Mouse (Mus musculus): Measurements from ENCODE around the gene AI597479.
A peak's percentile ranks its signal among the peaks of the same experiment; 100 is the strongest.

Gene AI597479

DNA sequence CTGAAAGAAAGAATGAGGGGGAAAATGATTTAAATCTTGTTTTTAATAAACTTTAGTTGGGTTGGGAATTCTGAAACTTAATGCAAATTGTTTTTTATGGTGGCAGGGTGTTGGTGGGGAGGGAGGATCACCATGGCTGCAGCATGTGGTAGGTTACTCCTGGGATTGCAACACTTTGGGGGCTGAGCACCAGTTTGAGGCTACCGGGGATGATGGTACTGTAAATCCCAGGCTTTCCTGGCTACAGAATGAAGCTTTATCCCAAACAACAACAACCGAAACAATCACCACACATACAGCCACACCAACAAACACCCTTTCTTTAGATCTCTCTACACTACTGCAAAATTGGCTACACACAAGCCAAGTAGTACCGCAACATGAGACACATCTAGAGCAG is 63.9 kb downstream of the AI597479 start:
- DNase-seq (ENCODE audit: low spot score) = no peak

DNA sequence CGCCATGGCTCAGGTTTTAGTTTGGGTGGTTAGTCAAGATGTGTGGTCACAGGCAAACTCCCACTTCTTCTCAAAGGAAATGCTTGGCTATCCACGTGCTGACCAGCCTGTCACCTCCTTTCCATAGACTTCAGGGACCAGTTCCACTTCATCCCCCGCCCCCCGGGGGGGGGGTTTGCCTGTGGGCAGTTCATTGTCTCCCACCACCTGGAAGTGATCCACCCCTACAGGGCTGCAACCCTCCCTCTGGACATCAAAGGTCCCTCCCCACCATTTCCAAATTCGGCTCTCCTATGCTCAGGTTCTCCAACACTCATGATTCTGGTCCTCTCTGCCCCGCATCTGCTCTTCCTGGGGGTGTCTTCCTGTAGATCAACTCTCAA is 64.6 kb downstream of the AI597479 start:
- DNase-seq (ENCODE audit: low spot score) = no peak

DNA sequence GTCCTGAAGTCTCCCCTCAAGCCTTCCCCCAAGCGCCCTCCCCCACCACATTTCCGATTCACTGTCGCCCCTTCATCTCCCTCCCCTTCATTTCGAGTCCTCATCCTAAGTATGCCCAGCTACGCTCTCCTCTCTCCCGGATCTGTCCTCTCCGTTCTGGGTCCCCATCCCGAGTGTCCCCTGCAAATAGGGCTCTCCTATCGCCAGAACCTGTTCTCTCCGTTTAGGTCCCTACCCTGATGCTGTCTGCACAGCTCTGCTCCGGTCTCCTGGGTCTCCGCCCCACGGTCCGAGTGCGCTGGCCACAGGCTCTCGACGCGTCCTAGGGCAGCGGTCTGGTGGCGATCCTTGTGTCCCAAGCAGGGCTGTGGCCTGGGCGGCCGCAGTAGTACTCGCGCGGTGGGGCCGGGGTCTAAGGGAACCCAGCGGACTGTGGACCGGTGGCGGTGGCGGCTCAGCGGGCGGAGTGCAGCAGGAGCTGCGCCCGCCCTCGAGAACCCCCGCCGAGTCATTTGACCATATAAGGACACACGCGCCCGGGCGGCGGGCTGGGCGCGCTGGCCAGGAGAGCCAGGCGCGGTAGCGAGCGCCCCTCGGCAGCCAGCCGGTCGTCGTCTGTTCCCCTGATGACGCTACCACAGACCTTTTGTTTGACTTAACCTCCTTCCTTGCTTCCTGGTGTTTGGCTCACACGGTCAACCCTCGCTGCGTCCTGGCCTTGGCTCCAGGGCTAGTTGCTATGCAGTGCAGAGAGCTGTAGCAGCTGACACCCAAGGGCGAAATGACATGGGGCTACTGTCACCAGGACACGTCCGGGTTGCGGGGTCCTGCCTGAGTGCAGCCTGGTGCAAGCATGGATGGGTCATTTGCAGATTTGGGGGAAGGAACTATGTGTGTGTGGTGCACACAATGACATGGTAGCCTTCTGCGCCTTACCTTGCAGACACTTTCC is 65.2 kb downstream of the AI597479 start:
- peak; percentile 78 for DNase-seq (ENCODE audit: low spot score)

DNA sequence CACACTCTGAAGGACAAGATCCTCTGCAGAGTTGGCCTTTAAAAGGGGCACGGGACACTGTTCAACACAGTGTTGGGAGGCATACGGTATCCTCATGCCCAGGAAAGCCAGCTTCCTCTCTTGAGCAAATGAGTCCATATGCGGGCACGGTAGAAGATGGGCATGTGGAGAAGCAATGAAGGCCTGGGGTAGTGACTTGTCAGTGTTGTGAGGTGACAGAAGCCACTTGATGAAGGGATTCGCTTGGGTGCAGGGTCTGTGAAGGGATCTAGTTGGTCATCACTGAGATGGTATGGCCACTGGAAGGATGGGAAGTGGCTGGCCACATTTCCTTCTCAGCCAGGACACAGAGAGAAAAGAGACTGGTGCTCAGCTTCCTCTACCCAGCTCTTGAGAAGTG is 66.1 kb downstream of the AI597479 start:
- no peak for DNase-seq (ENCODE audit: low spot score)
